Mouse (Mus musculus): ENCODE results near the gene Mief2.

DNA sequence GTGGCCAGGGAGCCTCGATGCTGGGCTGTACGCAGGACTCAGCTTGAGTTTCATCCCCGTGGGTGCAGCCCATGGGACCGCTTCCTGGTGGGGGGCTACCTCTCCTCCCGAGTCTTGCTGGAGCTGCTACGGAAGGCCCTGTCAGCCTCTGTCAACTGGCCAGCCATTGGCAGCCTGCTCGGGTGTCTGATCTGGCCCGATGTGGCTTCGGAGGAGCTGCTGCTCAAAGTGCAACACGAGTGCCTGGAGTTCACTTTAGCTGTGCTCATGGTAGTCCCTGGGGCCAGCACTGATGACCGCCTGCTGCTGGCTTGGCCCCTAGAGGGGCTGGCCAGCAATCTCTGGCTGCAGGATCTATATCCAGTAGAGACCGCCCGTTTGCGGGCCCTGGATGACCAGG lies 3.1 kb downstream of the Mief2 start:
- TF ChIP-seq CTCF (IDR thresholded peaks at IDR 0.05; ENCODE audit: insufficient read depth, low read depth, low read length) (no peak), POLR2A (IDR thresholded peaks at IDR 0.05; ENCODE audit: insufficient read depth, low read depth, low read length) (no peak)

Data from olfactory bulb, adult 2 months (tissue).